Mouse (Mus musculus) heart, embryonic 14.5 days (tissue): ENCODE results near the gene Ntm. TPM values are rescaled to one million over a fixed set of nuclear protein-coding genes. Genes with fewer than 3 reads are reported as not detected.

Source experiments
- ATAC-seq: fragments of 200-750 bp; cut with Nextera tagmentation; 2 replicates; pipeline ENCODE4 v1.8.0; 2017; ENCODE audit warnings: low read depth, moderate TSS enrichment; ENCODE audit not compliant: insufficient number of reproducible peaks, insufficient read depth, low FRiP score
- H3K27ac ChIP-seq, 2 experiments: fragments of 200-500 bp in 1 of 2; fragments of 300-500 bp in 1 of 2; sonication (generic) in 1 of 2; replicated peaks in 1 of 2; 2 replicates each; pipeline ENCODE4 v1.5.1; 2012 to 2014; ENCODE audit warnings: low read depth in 2 of 2, low read length in 2 of 2, control low read depth in 1 of 2, mild to moderate bottlenecking in 1 of 2, mixed read lengths in 1 of 2; ENCODE audit not compliant: control insufficient read depth in 1 of 2, insufficient read depth in 1 of 2
- H3K27me3 ChIP-seq: fragments of 300-500 bp; sonication (generic); 2 replicates; pipeline ENCODE4 v1.6.1; 2014; ENCODE audit warnings: mild to moderate bottlenecking, low read length, control low read depth; ENCODE audit not compliant: control insufficient read depth, insufficient read depth
- H3K36me3 ChIP-seq: fragments of 300-500 bp; sonication (generic); 2 replicates; pipeline ENCODE4 v1.6.1; 2014; ENCODE audit warnings: mild to moderate bottlenecking, control low read depth, low read length, mixed read lengths; ENCODE audit not compliant: control insufficient read depth, insufficient read depth
- H3K4me1 ChIP-seq, 2 experiments: fragments of 200-500 bp in 1 of 2; fragments of 300-500 bp in 1 of 2; sonication (generic) in 1 of 2; 2 replicates each; pipeline ENCODE4 v1.6.1; 2012 to 2014; ENCODE audit warnings: low read length in 2 of 2, control low read depth in 1 of 2, mixed read lengths in 1 of 2; ENCODE audit not compliant: control insufficient read depth in 2 of 2, insufficient read depth in 2 of 2
- H3K4me2 ChIP-seq: fragments of 300-500 bp; sonication (generic); 2 replicates; pipeline ENCODE4 v1.6.1; 2014; ENCODE audit warnings: mild to moderate bottlenecking, low read length
- H3K4me3 ChIP-seq, 2 experiments: fragments of 200-500 bp in 1 of 2; fragments of 300-500 bp in 1 of 2; sonication (generic) in 1 of 2; 2 replicates each; pipeline ENCODE4 v1.5.1; 2012 to 2014; ENCODE audit warnings: low read length in 2 of 2, mild to moderate bottlenecking in 2 of 2, control low read depth in 1 of 2, low read depth in 1 of 2, moderate library complexity in 1 of 2; ENCODE audit not compliant: control insufficient read depth in 1 of 2, insufficient read depth in 1 of 2
- H3K9ac ChIP-seq: fragments of 300-500 bp; sonication (generic); 2 replicates; pipeline ENCODE4 v1.6.1; 2014; ENCODE audit warnings: mild to moderate bottlenecking, low read length
- H3K9me3 ChIP-seq: fragments of 300-500 bp; sonication (generic); 2 replicates; pipeline ENCODE4 v1.6.1; 2016; ENCODE audit warnings: low read length, control low read depth; ENCODE audit not compliant: control insufficient read depth
- WGBS: fragments of 180-500 bp; shearing (Covaris S2); extraction: QIAGEN DNeasy Blood & Tissue Kit; methylation state at CpG from one replicate; pipeline ENCODE4 v1.1.7; 2014; 5-methylcytosine and 5-hydroxymethylcytosine counted together
- polyA plus RNA-seq: library from polyadenylated mRNA; unstranded; fragments of >200 nt; fragmentation: Nextera tagmentation; extraction: Ambion mirVana; gene quantifications from 2 replicates; pipeline ENCODE4 v1.2.1, GENCODE M21; 2014

The Ntm gene
- polyA plus RNA-seq, 1 experiment from 2014 or later = 44.4 TPM

GRCm38 (mm10) chr9:29823716-29824115 lies 139.2 kb downstream of the Ntm start:
- Histone ChIP-seq H3K27me3 (no peaks in the 10 kb centered on the region), H3K9ac (no peak overlapping the region), H3K9me3 (no peaks in the 10 kb centered on the region), H3K36me3 (no peaks in the 10 kb centered on the region), H3K4me3 (no peak overlapping the region), H3K4me1 (no peaks in the 10 kb centered on the region), H3K4me2 (no peak overlapping the region), H3K27ac (no peak overlapping the region)
- 72% methylated on average over 4 of the region's 4 CpGs for WGBS
- ATAC-seq = no peak

- 74% methylated on average over 5 of the region's 5 CpGs for WGBS
- H3K9ac ChIP-seq = no peak overlapping the region
These were observed 150.3 kb downstream of the Ntm start for GRCm38 (mm10) chr9:29812685-29813084.

GRCm38 (mm10) chr9:29806790-29807189 lies 156.2 kb downstream of the Ntm start:
- Histone ChIP-seq H3K9ac (no peak overlapping the region), H3K9me3 (no peaks in the 10 kb centered on the region), H3K36me3 (no peaks in the 10 kb centered on the region), H3K4me1 (no peaks in the 10 kb centered on the region), H3K27me3 (no peaks in the 10 kb centered on the region), H3K4me3 (no peak overlapping the region), H3K27ac (no peak overlapping the region), H3K4me2 (no peak overlapping the region)
- WGBS = 48% methylated on average over 3 of the region's 3 CpGs
- ATAC-seq = no peak

More at GRCm38 (mm10) chr9:29812685-29813084, 150.3 kb downstream of the Ntm start:
- H3K4me3 ChIP-seq = no peak overlapping the region
- 0 out of 2 replicates have a peak, but pooled peaks cover 3% of the 10 kb centered on the region for H3K27me3 ChIP-seq
- ATAC-seq = no peak
- H3K9me3 ChIP-seq = no peaks in the 10 kb centered on the region
- no peaks in the 10 kb centered on the region for H3K4me1 ChIP-seq
- no peak overlapping the region for H3K27ac ChIP-seq
- H3K36me3 ChIP-seq = no peaks in the 10 kb centered on the region
- H3K4me2 ChIP-seq = no peak overlapping the region

- no peaks in the 10 kb centered on the region for H3K4me1 ChIP-seq
- no peak for ATAC-seq
- H3K27ac ChIP-seq = no peak overlapping the region
- 91% methylated on average over 9 of the region's 9 CpGs for WGBS
- no peak overlapping the region for H3K9ac ChIP-seq
- no peaks in the 10 kb centered on the region for H3K36me3 ChIP-seq
- no peaks in the 10 kb centered on the region for H3K27me3 ChIP-seq
- H3K9me3 ChIP-seq = no peaks in the 10 kb centered on the region
- H3K4me2 ChIP-seq = no peak overlapping the region
- H3K4me3 ChIP-seq = no peak overlapping the region
These were observed 158.5 kb downstream of the Ntm start for GRCm38 (mm10) chr9:29804483-29804882.

DNA sequence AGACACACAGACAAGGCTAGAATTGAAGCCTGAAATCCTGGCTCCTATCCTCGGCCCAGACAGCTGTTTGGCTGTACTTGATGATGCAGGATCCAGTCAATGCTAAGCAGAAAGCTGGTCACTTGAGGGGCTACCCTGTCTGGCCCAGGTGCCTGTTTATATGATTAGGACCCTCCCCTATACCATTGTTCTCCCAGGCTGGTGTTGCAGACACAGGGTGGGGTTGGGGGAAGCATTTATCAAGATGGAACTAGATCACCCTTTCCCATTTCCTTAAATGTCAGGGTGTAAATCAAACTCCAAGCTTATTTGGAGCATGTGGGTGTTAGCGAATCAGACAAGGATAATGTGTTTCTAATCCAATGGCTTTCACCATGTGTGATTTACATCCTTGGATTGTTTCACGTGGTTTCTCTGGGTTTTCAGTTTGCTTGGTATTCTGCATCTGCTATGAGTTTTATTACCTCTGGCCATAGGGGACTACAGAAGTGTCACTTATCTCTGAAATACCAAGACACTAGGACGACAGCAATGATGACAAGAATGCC lies 159.1 kb downstream of the Ntm start:
- no peaks in the 10 kb centered on the region for H3K4me1 ChIP-seq
- H3K4me3 ChIP-seq = no peak overlapping the region
- no peak overlapping the region for H3K9ac ChIP-seq
- H3K4me2 ChIP-seq = no peak overlapping the region
- no peak for ATAC-seq
- H3K27me3 ChIP-seq = no peaks in the 10 kb centered on the region
- H3K36me3 ChIP-seq = no peaks in the 10 kb centered on the region
- no peaks in the 10 kb centered on the region for H3K9me3 ChIP-seq
- no peak overlapping the region for H3K27ac ChIP-seq
- WGBS = 64% methylated on average over 4 of the region's 4 CpGs

DNA sequence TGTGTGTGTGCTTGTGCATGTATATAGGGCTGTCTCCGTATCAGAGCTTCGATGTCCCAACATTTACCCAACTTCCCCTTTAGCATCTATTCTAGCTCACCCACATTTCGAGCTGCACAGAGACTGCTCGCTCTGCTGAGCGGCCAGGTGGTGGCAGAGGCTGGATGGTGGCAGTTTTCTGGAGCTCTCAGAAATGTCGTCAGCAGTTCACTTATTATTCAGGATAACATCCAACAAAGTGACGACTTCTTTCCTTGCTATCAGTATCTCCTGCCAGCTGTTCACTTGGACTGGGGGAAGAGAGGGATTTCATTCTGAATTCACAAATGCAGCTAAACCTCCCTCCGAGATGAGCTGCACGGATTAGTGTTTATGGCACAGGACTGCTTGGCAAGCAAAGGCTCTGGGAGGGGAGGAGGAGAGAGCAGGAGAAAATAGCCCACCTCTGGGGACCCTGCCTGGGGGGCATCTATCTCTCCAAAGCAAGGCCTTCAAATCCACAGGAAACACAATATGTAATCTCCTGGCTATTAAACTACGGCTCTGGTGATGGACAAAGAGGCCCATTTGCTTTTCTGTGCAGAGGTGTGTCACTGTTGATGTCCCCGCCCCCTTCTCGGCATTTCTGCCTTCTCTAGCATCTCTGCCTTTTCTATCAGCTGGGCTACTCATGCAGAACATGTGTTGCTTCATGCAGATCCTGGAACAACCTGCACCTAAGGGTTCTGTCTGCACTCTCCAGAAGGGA lies 159.8 kb downstream of the Ntm start:
- H3K9me3 ChIP-seq = no peaks in the 10 kb centered on the region
- no peaks in the 10 kb centered on the region for H3K27me3 ChIP-seq
- H3K4me1 ChIP-seq = no peaks in the 10 kb centered on the region
- H3K27ac ChIP-seq = no peak overlapping the region
- H3K9ac ChIP-seq = no peak overlapping the region
- H3K4me2 ChIP-seq = no peak overlapping the region
- ATAC-seq = no peak
- H3K36me3 ChIP-seq = no peaks in the 10 kb centered on the region
- no peak overlapping the region for H3K4me3 ChIP-seq
- WGBS = 47% methylated on average over 12 of the region's 12 CpGs

- no peaks in the 10 kb centered on the region for H3K4me1 ChIP-seq
- H3K9me3 ChIP-seq = no peaks in the 10 kb centered on the region
- no peaks in the 10 kb centered on the region for H3K36me3 ChIP-seq
These were observed 160.8 kb downstream of the Ntm start for GRCm38 (mm10) chr9:29802071-29802705.

More at GRCm38 (mm10) chr9:29802071-29802705, 160.8 kb downstream of the Ntm start:
- Histone ChIP-seq H3K27ac (no peak overlapping the region), H3K4me3 (no peak overlapping the region), H3K9ac (no peak overlapping the region), H3K27me3 (no peaks in the 10 kb centered on the region), H3K4me2 (no peak overlapping the region)
- WGBS = 62% methylated on average over 12 of the region's 12 CpGs
- no peak for ATAC-seq
